Mouse (Mus musculus) MEL (cell line): Measurements from ENCODE around the gene Defb26. TPM values are rescaled to one million over a fixed set of nuclear protein-coding genes. Genes with fewer than 3 reads are reported as not detected.

ENCODE experiments used
- DNase-seq: peaks from one replicate; pipeline ENCODE4 v3.0.0; 2011; ENCODE audit warnings: low read depth, low spot score
- H3K27ac ChIP-seq: 2 replicates; pipeline ENCODE4 v1.5.1; 2012; ENCODE audit warnings: low read depth, mild to moderate bottlenecking, control low read depth, low read length, moderate library complexity; ENCODE audit not compliant: control insufficient read depth
- H3K27me3 ChIP-seq, 2 experiments: fragments of 150-350 bp in 1 of 2; sonication (generic) in 1 of 2; 2 replicates each; pipeline ENCODE4 v1.6.1; 2012; ENCODE audit warnings: low read length in 2 of 2, mild to moderate bottlenecking in 2 of 2, improper control_type of control experiment in 1 of 2, moderate library complexity in 1 of 2; ENCODE audit not compliant: insufficient read depth in 2 of 2, control insufficient read depth in 1 of 2
- H3K36me3 ChIP-seq, 2 experiments: 2 replicates each; pipeline ENCODE4 v1.6.1; 2012 to 2014; ENCODE audit warnings: low read length in 2 of 2, improper control_type of control experiment in 1 of 2, inconsistent platforms in 1 of 2, mild to moderate bottlenecking in 1 of 2; ENCODE audit not compliant: insufficient read depth in 2 of 2, control insufficient read depth in 1 of 2
- H3K4me1 ChIP-seq, 2 experiments: fragments of 150-350 bp in 1 of 2; sonication (generic) in 1 of 2; 2 replicates each; pipeline ENCODE4 v1.6.1; 2012; ENCODE audit warnings: low read length in 2 of 2, improper control_type of control experiment in 1 of 2, mild to moderate bottlenecking in 1 of 2; ENCODE audit not compliant: insufficient read depth in 2 of 2, control insufficient read depth in 1 of 2
- H3K4me3 ChIP-seq, 2 experiments: fragments of 150-350 bp in 1 of 2; sonication (generic) in 1 of 2; 2 replicates each; pipeline ENCODE4 v1.5.1; 2012; ENCODE audit warnings: low read depth in 2 of 2, low read length in 2 of 2, mild to moderate bottlenecking in 2 of 2, moderate library complexity in 2 of 2, control low read depth in 1 of 2, improper control_type of control experiment in 1 of 2; ENCODE audit not compliant: control insufficient read depth in 1 of 2, insufficient read depth in 1 of 2
- H3K79me2 ChIP-seq: 2 replicates; pipeline ENCODE4 v1.6.1; 2012; ENCODE audit warnings: mild to moderate bottlenecking, low read length, moderate library complexity; ENCODE audit not compliant: control insufficient read depth, poor library complexity, insufficient read depth
- H3K9ac ChIP-seq: 2 replicates; pipeline ENCODE4 v1.6.1; 2012; ENCODE audit warnings: low read depth, mild to moderate bottlenecking, control low read depth, low read length, moderate library complexity; ENCODE audit not compliant: control insufficient read depth, poor library complexity, severe bottlenecking
- H3K9me3 ChIP-seq: fragments of 150-350 bp; sonication (generic); replicated peaks from 2 replicates; pipeline ENCODE4 v1.6.1; 2012; ENCODE audit warnings: mild to moderate bottlenecking, low read length, improper control_type of control experiment, moderate library complexity; ENCODE audit not compliant: insufficient read depth
- CHD2 ChIP-seq: IDR thresholded peaks from 2 replicates; pipeline ENCODE4 v1.6.1; 2011; ENCODE audit warnings: low read length, improper control_type of control experiment
- CTCF ChIP-seq, 3 experiments: IDR thresholded peaks in 2 of 3; conservative IDR thresholded peaks in 1 of 3; 2 replicates each; pipeline ENCODE4 v1.5.1; 2011 to 2012; ENCODE audit warnings: low read length in 3 of 3, low read depth in 2 of 3, mild to moderate bottlenecking in 2 of 3, improper control_type of control experiment in 1 of 3, inconsistent platforms in 1 of 3, mixed read lengths in 1 of 3, moderate library complexity in 1 of 3; ENCODE audit not compliant: control insufficient read depth in 1 of 3, insufficient read depth in 1 of 3, poor library complexity in 1 of 3, severe bottlenecking in 1 of 3
- ELF1 ChIP-seq: IDR thresholded peaks from 2 replicates; pipeline ENCODE4 v1.6.1; 2014; ENCODE audit warnings: low read depth, mild to moderate bottlenecking, inconsistent platforms, low read length, improper control_type of control experiment, moderate library complexity
- ETS1 ChIP-seq: IDR thresholded peaks from 2 replicates; pipeline ENCODE4 v1.6.1; 2012; ENCODE audit warnings: low read depth, mild to moderate bottlenecking, inconsistent platforms, low read length, improper control_type of control experiment, moderate library complexity
- GABPA ChIP-seq: IDR thresholded peaks from 2 replicates; pipeline ENCODE4 v1.6.1; 2012; ENCODE audit warnings: low read depth, mild to moderate bottlenecking, inconsistent platforms, low read length, improper control_type of control experiment, moderate library complexity
- JUND ChIP-seq: IDR thresholded peaks from 2 replicates; pipeline ENCODE4 v1.6.1; 2011; ENCODE audit warnings: low read depth, mild to moderate bottlenecking, improper control_type of control experiment, low read length
- MAFK ChIP-seq: IDR thresholded peaks from 2 replicates; pipeline ENCODE4 v1.6.1; 2011; ENCODE audit warnings: low read depth, mild to moderate bottlenecking, low read length, improper control_type of control experiment, borderline replicate concordance
- MAX ChIP-seq: IDR thresholded peaks from 2 replicates; pipeline ENCODE4 v1.6.1; 2011; ENCODE audit warnings: low read length, improper control_type of control experiment
- MYC ChIP-seq: IDR thresholded peaks from 2 replicates; pipeline ENCODE4 v1.6.1; 2011; ENCODE audit warnings: low read depth, mild to moderate bottlenecking, low read length, improper control_type of control experiment, moderate library complexity
- NELFE ChIP-seq: IDR thresholded peaks from 2 replicates; pipeline ENCODE4 v1.6.1; 2011; ENCODE audit warnings: low read depth, low read length, improper control_type of control experiment
- POLR2AphosphoS2 ChIP-seq: IDR thresholded peaks from 2 replicates; pipeline ENCODE4 v1.6.1; 2011; ENCODE audit warnings: low read length, improper control_type of control experiment
- POLR2AphosphoS5 ChIP-seq: IDR thresholded peaks from 2 replicates; pipeline ENCODE4 v1.6.1; 2012; ENCODE audit warnings: low read depth, borderline replicate concordance, mild to moderate bottlenecking, inconsistent platforms, low read length, moderate library complexity, mixed read lengths
- RAD21 ChIP-seq: IDR thresholded peaks from 2 replicates; pipeline ENCODE4 v1.6.1; 2011; ENCODE audit warnings: mild to moderate bottlenecking, low read depth, low read length, improper control_type of control experiment
- RCOR1 ChIP-seq: IDR thresholded peaks from 2 replicates; pipeline ENCODE4 v1.6.1; 2012; ENCODE audit warnings: low read depth, mild to moderate bottlenecking, inconsistent platforms, low read length, improper control_type of control experiment
- SIN3A ChIP-seq: IDR thresholded peaks from 2 replicates; pipeline ENCODE4 v1.6.1; 2012; ENCODE audit warnings: low read length, improper control_type of control experiment, inconsistent platforms
- SMC3 ChIP-seq: IDR thresholded peaks from 2 replicates; pipeline ENCODE4 v1.6.1; 2011; ENCODE audit warnings: low read depth, low read length, improper control_type of control experiment
- TAL1 ChIP-seq: IDR thresholded peaks from 2 replicates; pipeline ENCODE4 v1.6.1; 2012; ENCODE audit warnings: mild to moderate bottlenecking, inconsistent platforms, low read length, moderate library complexity, mixed read lengths
- UBTF ChIP-seq: IDR thresholded peaks from 2 replicates; pipeline ENCODE4 v1.6.1; 2012; ENCODE audit warnings: low read depth, mild to moderate bottlenecking, inconsistent platforms, low read length, improper control_type of control experiment, moderate library complexity, borderline replicate concordance; ENCODE audit not compliant: insufficient read depth
- USF2 ChIP-seq, 2 experiments: IDR thresholded peaks; 2 replicates each; pipeline ENCODE4 v1.6.1; 2011 to 2012; ENCODE audit warnings: improper control_type of control experiment in 2 of 2, low read length in 2 of 2, borderline replicate concordance in 1 of 2, inconsistent platforms in 1 of 2, low read depth in 1 of 2, mild to moderate bottlenecking in 1 of 2; ENCODE audit not compliant: insufficient read depth in 1 of 2
- ZKSCAN1 ChIP-seq: IDR thresholded peaks from 2 replicates; pipeline ENCODE4 v1.6.1; 2012; ENCODE audit warnings: low read depth, mild to moderate bottlenecking, inconsistent platforms, low read length, improper control_type of control experiment, moderate library complexity
- ZMIZ1 ChIP-seq: IDR thresholded peaks from 2 replicates; pipeline ENCODE4 v1.6.1; 2012; ENCODE audit warnings: low read depth, mild to moderate bottlenecking, inconsistent platforms, low read length, improper control_type of control experiment, moderate library complexity
- polyA plus RNA-seq, 2 experiments: library from polyadenylated mRNA; stranded (reverse) in 1 of 2; unstranded in 1 of 2; fragments of >175 nt in 1 of 2; fragments of >200 nt in 1 of 2; gene quantifications; 2 replicates each; pipeline versions ENCODE4 v1.2.1 to v1.2.4; 2012; ENCODE audit warnings: low replicate concordance in 2 of 2, low read depth in 1 of 2; ENCODE audit not compliant: insufficient read length in 2 of 2, insufficient read depth in 1 of 2, missing spikeins in 1 of 2
- total RNA-seq: library from RNA; depleted of rRNA; stranded (reverse); fragments of 300-350 nt; gene quantifications from 2 replicates; pipeline ENCODE4 v1.2.3, GENCODE M21; 2012

Defb26 gene
- total and polyA plus RNA-seq, 3 experiments: not detected

GRCm38 (mm10) chr2:152544691-152545090 lies 33.2 kb upstream of the Defb26 start:
- DNase-seq: peak; percentile 45

DNA sequence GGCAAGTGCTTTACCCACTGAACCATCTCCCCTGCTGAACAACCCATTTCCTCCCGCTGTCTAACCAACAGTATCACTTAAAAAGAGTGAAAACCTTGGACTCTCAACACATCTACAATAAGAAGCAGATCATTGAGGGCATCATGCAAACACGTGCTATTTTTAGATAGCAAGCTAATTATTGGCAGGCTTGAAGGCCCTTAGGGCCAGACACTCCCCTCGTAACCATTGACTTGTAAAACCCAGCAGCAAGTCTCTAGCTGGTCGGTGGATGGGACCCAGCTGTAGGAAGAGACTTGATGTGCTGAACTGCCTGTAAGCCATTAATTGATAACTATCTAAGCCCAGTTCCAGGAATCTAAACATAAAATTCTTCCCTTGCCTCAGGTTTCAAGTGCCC lies 32.0 kb upstream of the Defb26 start:
- no peak overlapping the region for H3K27ac ChIP-seq
- TF ChIP-seq SIN3A (no peak), NELFE (no peak), SMC3 (no peak), POLR2AphosphoS2 (no peak), USF2 (IDR thresholded peaks at IDR 0.05; ENCODE audit: borderline replicate concordance in 1 of 2, insufficient read depth in 1 of 2, low read depth in 1 of 2, low read length in 2 of 2) (no peak), CTCF (IDR thresholded peaks at IDR 0.05 in 2 of 3, conservative IDR thresholded peaks at IDR 0.05 in 1 of 3; ENCODE audit: control insufficient read depth in 1 of 3, insufficient read depth in 1 of 3, low read depth in 2 of 3, low read length in 3 of 3, poor library complexity in 1 of 3, severe bottlenecking in 1 of 3) (no peak), TAL1 (no peak), ETS1 (no peak), GABPA (no peak), ZMIZ1 (no peak), MAX (no peak), JUND (no peak), MAFK (no peak), POLR2AphosphoS5 (no peak), CHD2 (no peak), RCOR1 (no peak), MYC (no peak)
- H3K9me3 ChIP-seq: no peaks in the 10 kb centered on the region
- H3K9ac ChIP-seq: no peak overlapping the region
- H3K36me3 ChIP-seq: no peaks in the 10 kb centered on the region
- no peak overlapping the region for H3K4me3 ChIP-seq
- no peaks in the 10 kb centered on the region for H3K4me1 ChIP-seq
- no peak for DNase-seq
- no peaks in the 10 kb centered on the region for H3K79me2 ChIP-seq
- peaks cover 0 to 3% of the 10 kb centered on the region in 2 experiments for H3K27me3 ChIP-seq

More at GRCm38 (mm10) chr2:152544691-152545090, 33.2 kb upstream of the Defb26 start:
- TF ChIP-seq USF2 (IDR thresholded peaks at IDR 0.05; ENCODE audit: borderline replicate concordance in 1 of 2, insufficient read depth in 1 of 2, low read depth in 1 of 2, low read length in 2 of 2): no peak
- TF ChIP-seq CTCF (IDR thresholded peaks at IDR 0.05 in 2 of 3, conservative IDR thresholded peaks at IDR 0.05 in 1 of 3; ENCODE audit: control insufficient read depth in 1 of 3, insufficient read depth in 1 of 3, low read depth in 2 of 3, low read length in 3 of 3, poor library complexity in 1 of 3, severe bottlenecking in 1 of 3): peak; percentile 14 to 74 (median 55); a peak in 4 of 6 replicates
- no peak for TF ChIP-seq GABPA
- TF ChIP-seq UBTF: no peak
- peak; percentile 47 for TF ChIP-seq RAD21
- peak; percentile 45 for TF ChIP-seq SMC3
- no peak for TF ChIP-seq TAL1
- TF ChIP-seq ELF1: no peak
- TF ChIP-seq ZKSCAN1: no peak
- H3K27ac ChIP-seq: no peak overlapping the region
- H3K4me1 ChIP-seq: no peaks in the 10 kb centered on the region
- H3K79me2 ChIP-seq: no peaks in the 10 kb centered on the region
- peaks cover 2 to 3% of the 10 kb centered on the region in 2 experiments for H3K27me3 ChIP-seq
- no peak overlapping the region for H3K9ac ChIP-seq
- H3K4me3 ChIP-seq: no peak overlapping the region
- H3K9me3 ChIP-seq: no peaks in the 10 kb centered on the region
- H3K36me3 ChIP-seq: no peaks in the 10 kb centered on the region
